Mouse (Mus musculus) v-Abl transformed pro-B cells (cell line): ENCODE data around the gene Ctss.

ENCODE experiments used
- in situ Hi-C, 2 experiments: fragments of 400-800 bp; cut with MboI; formaldehyde crosslinking; loops; one replicate each; pipeline ENCODE4 v1.15.1; 2025; ENCODE audit not compliant: unreplicated experiment in 2 of 2

Ctss gene

GRCm38 (mm10) chr3:95526622-95527211 lies at the start of gene Ctss:
Gene Ctss, plus strand, starts transcription at chr3:95526786.
- in situ Hi-C loops: loop anchor here (10.0 kb wide), 2 partner anchors 58 to 528 kb away; partner anchors contain the start of genes Golph3l (in 1 of the 2) and Vps45 (in 1 of the 2)

GRCm38 (mm10) chr3:95478966-95479365 lies 47.6 kb upstream of the Ctss start:
- in situ Hi-C loops: no loop called here

GRCm38 (mm10) chr3:95486421-95486820 lies 40.2 kb upstream of the Ctss start:
- in situ Hi-C loops: no loop called here

GRCm38 (mm10) chr3:95488679-95489078 lies 37.9 kb upstream of the Ctss start:
- in situ Hi-C loops: no loop called here

- in situ Hi-C loops: no loop called here
Observed at GRCm38 (mm10) chr3:95490238-95490637, 36.3 kb upstream of the Ctss start.

GRCm38 (mm10) chr3:95494342-95494741 lies 32.2 kb upstream of the Ctss start:
- in situ Hi-C loops: no loop called here

GRCm38 (mm10) chr3:95498229-95498628 lies 28.4 kb upstream of the Ctss start:
- in situ Hi-C loops: no loop called here

GRCm38 (mm10) chr3:95499024-95499423 lies 27.6 kb upstream of the Ctss start, which contains the start of gene Ctsk:
Gene Ctsk, plus strand, starts transcription at chr3:95499256.
- in situ Hi-C loops: no loop called here

GRCm38 (mm10) chr3:95499496-95500140 lies 27.0 kb upstream of the Ctss start:
- in situ Hi-C loops: loop anchor here in 1 of 2 experiments (25.0 kb wide), 1 partner anchor 113 kb away; the partner anchor contains the start of gene Ensa

GRCm38 (mm10) chr3:95502312-95502711 lies 24.3 kb upstream of the Ctss start:
- in situ Hi-C loops: loop anchor here in 1 of 2 experiments (25.0 kb wide), 1 partner anchor 110 kb away; the partner anchor contains the start of gene Ensa

- in situ Hi-C loops: loop anchor here (5.0 to 25.0 kb wide), 2 partner anchors 103 to 343 kb away; partner anchors contain the start of gene Ensa (in 1 of the 2)
Observed at GRCm38 (mm10) chr3:95509348-95509747, 17.2 kb upstream of the Ctss start.

GRCm38 (mm10) chr3:95511611-95512180 lies 14.9 kb upstream of the Ctss start:
- in situ Hi-C loops: loop anchor here in 1 of 2 experiments (25.0 kb wide), 1 partner anchor 101 kb away; the partner anchor contains the start of gene Ensa

GRCm38 (mm10) chr3:95516614-95517041 lies 10.0 kb upstream of the Ctss start:
- in situ Hi-C loops: loop anchor here (5.0 to 25.0 kb wide), 2 partner anchors 96 to 256 kb away; partner anchors contain the start of gene Ensa (in 1 of the 2)

GRCm38 (mm10) chr3:95517493-95517898 lies 9.1 kb upstream of the Ctss start:
- in situ Hi-C loops: loop anchor here (5.0 to 25.0 kb wide), 2 partner anchors 95 to 255 kb away; partner anchors contain the start of gene Ensa (in 1 of the 2)

- in situ Hi-C loops: loop anchor here (5.0 to 25.0 kb wide), 2 partner anchors 93 to 253 kb away; partner anchors contain the start of gene Ensa (in 1 of the 2)
Observed at GRCm38 (mm10) chr3:95518891-95519290, 7.7 kb upstream of the Ctss start.

GRCm38 (mm10) chr3:95519315-95519714 lies 7.3 kb upstream of the Ctss start:
- in situ Hi-C loops: loop anchor here (5.0 to 25.0 kb wide), 2 partner anchors 93 to 253 kb away; partner anchors contain the start of gene Ensa (in 1 of the 2)

- in situ Hi-C loops: loop anchor here (5.0 to 25.0 kb wide), 4 partner anchors 65 to 535 kb away; partner anchors contain the start of genes Ensa (in 1 of the 2), Golph3l (in 1 of the 2) and Vps45 (in 1 of the 2)
Observed at GRCm38 (mm10) chr3:95520100-95520499, 6.5 kb upstream of the Ctss start.

GRCm38 (mm10) chr3:95521168-95521567 lies 5.4 kb upstream of the Ctss start:
- in situ Hi-C loops: loop anchor here (5.0 to 25.0 kb wide), 4 partner anchors 64 to 534 kb away; partner anchors contain the start of genes Ensa (in 1 of the 2), Golph3l (in 1 of the 2) and Vps45 (in 1 of the 2)

GRCm38 (mm10) chr3:95523662-95524061 lies 2.9 kb upstream of the Ctss start:
- in situ Hi-C loops: loop anchor here (5.0 to 25.0 kb wide), 4 partner anchors 61 to 531 kb away; partner anchors contain the start of genes Ensa (in 1 of the 2), Golph3l (in 1 of the 2) and Vps45 (in 1 of the 2)

- in situ Hi-C loops: loop anchor here (5.0 to 25.0 kb wide), 4 partner anchors 60 to 530 kb away; partner anchors contain the start of genes Ensa (in 1 of the 2), Golph3l (in 1 of the 2) and Vps45 (in 1 of the 2)
Observed at GRCm38 (mm10) chr3:95524673-95525072, 1.9 kb upstream of the Ctss start.
